Comparison of ENCODE assay signal across 18 mouse cellular contexts in the genomic region with DNA sequence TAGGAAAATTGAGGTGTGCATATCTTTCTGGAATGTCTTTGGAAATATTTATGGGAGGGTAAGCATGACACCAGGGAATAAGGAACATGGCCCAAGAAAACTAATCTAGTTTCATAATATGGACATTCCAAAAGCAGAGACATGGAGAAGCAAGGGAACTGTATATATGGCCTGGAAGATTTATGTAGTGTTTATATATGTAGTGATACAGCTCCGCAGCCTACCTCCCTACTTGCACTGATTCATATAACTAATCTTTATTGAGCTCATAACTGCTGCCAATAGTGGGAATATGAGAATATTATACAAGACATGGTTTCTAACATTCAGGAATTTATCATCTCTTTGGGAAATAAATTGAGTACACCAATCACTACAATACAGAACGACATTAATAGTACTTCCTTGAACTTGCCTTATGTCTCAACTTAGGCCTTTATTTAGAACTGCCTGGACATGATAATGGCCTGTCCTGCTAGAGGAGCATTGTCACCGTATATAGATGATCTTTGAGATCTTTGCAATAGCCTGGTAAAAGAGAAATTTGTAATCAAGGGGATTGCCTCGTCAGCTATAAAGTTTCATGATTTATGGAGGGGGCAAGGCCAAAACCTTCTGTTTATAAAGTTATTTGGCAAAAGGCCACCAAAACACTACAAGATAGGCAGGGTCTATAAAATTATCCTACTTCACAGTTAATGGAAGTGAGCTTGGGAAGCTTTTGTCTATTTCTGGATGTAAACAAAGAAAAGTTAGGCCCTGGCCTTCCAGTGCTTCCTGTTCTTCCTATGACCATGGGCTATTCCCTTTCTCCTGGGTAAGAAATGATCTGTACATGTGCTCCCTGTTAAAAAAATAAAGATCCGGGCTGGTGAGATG.
DNase-seq lines count a peak whose midpoint lies in the region; ATAC-seq and TF ChIP-seq lines count a peak whose summit lies in the region.
"Had no signal": no experiment of that assay in that cellular context is flagged by ENCODE, and none has a peak within 500 bp of the region (broad histone marks: within the 10 kb centered on the region; RNA-seq: fewer than 3 reads in every experiment).

No protein-coding gene starts in this region.

- TF ChIP-seq CTCF in kidney, postnatal 0 days (IDR thresholded peaks at IDR 0.05; ENCODE audit: low read depth), result no peak
- no peak for TF ChIP-seq CTCF in stomach, postnatal 0 days (IDR thresholded peaks at IDR 0.05; ENCODE audit: low read depth)
- no peak for TF ChIP-seq CTCF in forebrain, postnatal 0 days (IDR thresholded peaks at IDR 0.05; ENCODE audit: low read depth)

- no peaks in the 10 kb centered on the region for H3K36me3 ChIP-seq in kidney, postnatal 0 days (ENCODE audit: insufficient read depth, low read length)
- no peaks in the 10 kb centered on the region for H3K36me3 ChIP-seq in stomach, embryonic 14.5 days (ENCODE audit: control insufficient read depth, insufficient read depth, low read length)
- H3K36me3 ChIP-seq in stomach, postnatal 0 days (ENCODE audit: control insufficient read depth, insufficient read depth, low read length), result no peaks in the 10 kb centered on the region
- no peaks in the 10 kb centered on the region for H3K36me3 ChIP-seq in limb, embryonic 15.5 days
- H3K36me3 ChIP-seq in forebrain, postnatal 0 days (ENCODE audit: insufficient read depth), result no peaks in the 10 kb centered on the region
- H3K36me3 ChIP-seq: embryonic facial prominence, embryonic 13.5 days; forebrain, embryonic 12.5 days; heart, embryonic 13.5 days; hindbrain, embryonic 15.5 days had no signal

- no peak for ATAC-seq in kidney, postnatal 0 days (replicated peaks; ENCODE audit: low FRiP score, low read depth)
- ATAC-seq in stomach, embryonic 14.5 days (ENCODE audit: insufficient number of reproducible peaks, insufficient read depth, low FRiP score, low read depth), result peak; percentile 61; the same call in 1 of the 2 replicates
- ATAC-seq in stomach, postnatal 0 days (ENCODE audit: low FRiP score, low TSS enrichment), result no peak
- peak; percentile 80; the same call in 1 of the 2 replicates for ATAC-seq in limb, embryonic 15.5 days (ENCODE audit: insufficient number of reproducible peaks, low FRiP score, low TSS enrichment, low read depth)
- ATAC-seq in forebrain, postnatal 0 days, result no peak
- ATAC-seq: forebrain, embryonic 16.5 days had no signal

- TF ChIP-seq EP300 in stomach, postnatal 0 days (optimal IDR thresholded peaks at IDR 0.05), result no peak

- no peaks in the 10 kb centered on the region for H3K4me1 ChIP-seq in kidney, postnatal 0 days (replicated peaks; ENCODE audit: insufficient read depth, low read length)
- no peaks in the 10 kb centered on the region for H3K4me1 ChIP-seq in stomach, embryonic 14.5 days (ENCODE audit: control insufficient read depth, insufficient read depth, low read length)
- H3K4me1 ChIP-seq in stomach, postnatal 0 days (replicated peaks; ENCODE audit: control insufficient read depth, insufficient read depth), result no peaks in the 10 kb centered on the region
- no peaks in the 10 kb centered on the region for H3K4me1 ChIP-seq in limb, embryonic 15.5 days
- H3K4me1 ChIP-seq in forebrain, postnatal 0 days (ENCODE audit: insufficient read depth), result no peaks in the 10 kb centered on the region
- H3K4me1 ChIP-seq: embryonic facial prominence, embryonic 13.5 days; forebrain, embryonic 12.5 days; heart, embryonic 13.5 days; hindbrain, embryonic 15.5 days had no signal

- no peak overlapping the region for H3K27ac ChIP-seq in kidney, postnatal 0 days
- no peak overlapping the region for H3K27ac ChIP-seq in stomach, embryonic 14.5 days (ENCODE audit: low read length)
- H3K27ac ChIP-seq in stomach, postnatal 0 days (replicated peaks), result no peak overlapping the region
- no peak overlapping the region for H3K27ac ChIP-seq in limb, embryonic 15.5 days
- no peak overlapping the region for H3K27ac ChIP-seq in forebrain, postnatal 0 days (ENCODE audit: low read depth, low read length)
- H3K27ac ChIP-seq: embryonic facial prominence, embryonic 13.5 days; forebrain, embryonic 12.5 days; heart, embryonic 13.5 days; hindbrain, embryonic 15.5 days had no signal

- WGBS in kidney, postnatal 0 days, result 49% methylated on average over 5 of the region's 5 CpGs
- WGBS in stomach, embryonic 14.5 days, result 37% methylated on average over 5 of the region's 5 CpGs
- 43% methylated on average over 5 of the region's 5 CpGs for whole genome bisulfite sequencing in stomach, postnatal 0 days
- 52% methylated on average over 5 of the region's 5 CpGs for WGBS in limb, embryonic 15.5 days
- 89% methylated on average over 5 of the region's 5 CpGs for WGBS in forebrain, postnatal 0 days

- H3K4me3 ChIP-seq in kidney, postnatal 0 days (replicated peaks; ENCODE audit: low read depth, low read length), result no peak overlapping the region
- H3K4me3 ChIP-seq in stomach, embryonic 14.5 days (ENCODE audit: low read depth, low read length), result no peak overlapping the region
- H3K4me3 ChIP-seq in stomach, postnatal 0 days (ENCODE audit: low read depth, low read length), result no peak overlapping the region
- H3K4me3 ChIP-seq in limb, embryonic 15.5 days, result no peak overlapping the region
- H3K4me3 ChIP-seq in forebrain, postnatal 0 days (ENCODE audit: low read depth, low read length), result no peak overlapping the region
- H3K4me3 ChIP-seq: embryonic facial prominence, embryonic 13.5 days; forebrain, embryonic 12.5 days; heart, embryonic 13.5 days; hindbrain, embryonic 15.5 days had no signal

- H3K4me2 ChIP-seq in kidney, postnatal 0 days (ENCODE audit: low read length), result no peak overlapping the region
- H3K4me2 ChIP-seq in stomach, embryonic 14.5 days (replicated peaks; ENCODE audit: low read depth, low read length), result no peak overlapping the region
- no peak overlapping the region for H3K4me2 ChIP-seq in stomach, postnatal 0 days (replicated peaks; ENCODE audit: low read depth)
- no peak overlapping the region for H3K4me2 ChIP-seq in limb, embryonic 15.5 days
- no peak overlapping the region for H3K4me2 ChIP-seq in forebrain, postnatal 0 days (ENCODE audit: low read depth)
- H3K4me2 ChIP-seq: embryonic facial prominence, embryonic 13.5 days; forebrain, embryonic 12.5 days; heart, embryonic 13.5 days; hindbrain, embryonic 15.5 days had no signal

- no peak overlapping the region for H3K9ac ChIP-seq in kidney, postnatal 0 days (ENCODE audit: low read depth, low read length)
- H3K9ac ChIP-seq in stomach, embryonic 14.5 days (replicated peaks; ENCODE audit: low read depth, low read length), result no peak overlapping the region
- no peak overlapping the region for H3K9ac ChIP-seq in stomach, postnatal 0 days (ENCODE audit: low read length)
- H3K9ac ChIP-seq in limb, embryonic 15.5 days, result no peak overlapping the region
- no peak overlapping the region for H3K9ac ChIP-seq in forebrain, postnatal 0 days
- H3K9ac ChIP-seq: embryonic facial prominence, embryonic 13.5 days; forebrain, embryonic 12.5 days; heart, embryonic 13.5 days; hindbrain, embryonic 15.5 days had no signal

- no peaks in the 10 kb centered on the region for H3K27me3 ChIP-seq in kidney, postnatal 0 days (ENCODE audit: insufficient read depth, low read length)
- H3K27me3 ChIP-seq in stomach, embryonic 14.5 days (ENCODE audit: control insufficient read depth, insufficient read depth, low read length), result no peaks in the 10 kb centered on the region
- H3K27me3 ChIP-seq in stomach, postnatal 0 days (ENCODE audit: control insufficient read depth, insufficient read depth, low read length), result no peaks in the 10 kb centered on the region
- no peaks in the 10 kb centered on the region for H3K27me3 ChIP-seq in limb, embryonic 15.5 days
- no peaks in the 10 kb centered on the region for H3K27me3 ChIP-seq in forebrain, postnatal 0 days (ENCODE audit: insufficient read depth, low read length)
- H3K27me3 ChIP-seq: embryonic facial prominence, embryonic 13.5 days; forebrain, embryonic 12.5 days; heart, embryonic 13.5 days; hindbrain, embryonic 15.5 days had no signal

- peak; percentile 5 for DNase-seq in kidney, postnatal 0 days (ENCODE audit: low spot score)
- no peak for DNase-seq in kidney, postnatal 14 days
- DNase-seq in stomach, postnatal 0 days (ENCODE audit: low spot score), result no peak
- no peak for DNase-seq in retina, embryonic 14.5 days (ENCODE audit: low spot score)
- DNase-seq in forebrain, postnatal 0 days, result no peak
- DNase-seq: adrenal gland, adult 2 months; cerebellum, adult 11-12 months; cerebellum, adult 9-10 months; cerebellum, postnatal 25 days; gastrocnemius, postnatal 14 days; heart, postnatal 36 days had no signal

- H3K9me3 ChIP-seq in kidney, postnatal 0 days (replicated peaks; ENCODE audit: low read length), result no peaks in the 10 kb centered on the region
- no peaks in the 10 kb centered on the region for H3K9me3 ChIP-seq in stomach, embryonic 14.5 days (ENCODE audit: control insufficient read depth, low read depth, low read length)
- no peaks in the 10 kb centered on the region for H3K9me3 ChIP-seq in stomach, postnatal 0 days (ENCODE audit: control insufficient read depth, low read length)
- no peaks in the 10 kb centered on the region for H3K9me3 ChIP-seq in limb, embryonic 15.5 days
- no peaks in the 10 kb centered on the region for H3K9me3 ChIP-seq in forebrain, postnatal 0 days (ENCODE audit: low read length)
- H3K9me3 ChIP-seq: embryonic facial prominence, embryonic 13.5 days; forebrain, embryonic 12.5 days; heart, embryonic 13.5 days; hindbrain, embryonic 15.5 days had no signal

Comparison
In these comparisons a context has a peak if more than half of its experiments do, and no peak if none do; other contexts are left out.
1. ATAC-seq: peak in stomach, embryonic 14.5 days (single experiment) and limb, embryonic 15.5 days (single experiment); none in kidney, postnatal 0 days (single experiment), stomach, postnatal 0 days (single experiment) and forebrain, postnatal 0 days (single experiment).